In genomic region chrX:7898880-7899874, GRCm38 (mm10) we compare ENCODE assay signal across 7 mouse cellular contexts. TPM values are rescaled to one million over a fixed set of nuclear protein-coding genes. Genes with fewer than 3 reads are reported as not detected.
DNase-seq lines count a peak whose midpoint lies in the region; ATAC-seq lines count a peak whose summit lies in the region.

TSS of gene Pqbp1 (minus strand) at chrX:7899269.
TSS of gene Timm17b (plus strand) at chrX:7899357.

- peak; percentile 83 for DNase-seq in adrenal gland, postnatal 25 days
- peak; percentile 99 for DNase-seq in heart, adult 11 months
- DNase-seq in kidney, adult 18-20 months, result peak; percentile 87
- DNase-seq in limb, embryonic 11.5 days (ENCODE audit: low spot score), result peak; percentile 84
- peak; percentile 93 for DNase-seq in midbrain, embryonic 14.5 days
- peak; percentile 74 to 78 for DNase-seq in spleen, adult 18-20 months

- peak within 1 kb of the TSS; percentile 52 for H3K4me3 ChIP-seq in embryonic facial prominence, embryonic 12.5 days
- peak within 1 kb of the TSS; percentile 53 for H3K4me3 ChIP-seq in limb, embryonic 11.5 days (ENCODE audit: low read depth, low read length)
- H3K4me3 ChIP-seq in midbrain, embryonic 14.5 days (replicated peaks; ENCODE audit: low read depth, low read length), result peak within 1 kb of the TSS; percentile 53

- no peaks in the 10 kb centered on the region for H3K9me3 ChIP-seq in embryonic facial prominence, embryonic 12.5 days
- no peaks in the 10 kb centered on the region for H3K9me3 ChIP-seq in limb, embryonic 11.5 days (ENCODE audit: control insufficient read depth, low read length)
- no peaks in the 10 kb centered on the region for H3K9me3 ChIP-seq in midbrain, embryonic 14.5 days (ENCODE audit: control insufficient read depth, low read length)

- peak; percentile 97 for ATAC-seq in embryonic facial prominence, embryonic 12.5 days (ENCODE audit: insufficient number of reproducible peaks, insufficient read depth, low FRiP score, low TSS enrichment)
- ATAC-seq in limb, embryonic 11.5 days (ENCODE audit: insufficient number of reproducible peaks, low FRiP score, low TSS enrichment, low read depth), result peak; percentile 97
- peak; percentile 98 for ATAC-seq in midbrain, embryonic 14.5 days (ENCODE audit: low FRiP score, low TSS enrichment)

- H3K27me3 ChIP-seq in embryonic facial prominence, embryonic 12.5 days, result no peaks in the 10 kb centered on the region
- no peaks in the 10 kb centered on the region for H3K27me3 ChIP-seq in limb, embryonic 11.5 days (ENCODE audit: control insufficient read depth, insufficient read depth, low read length)
- no peaks in the 10 kb centered on the region for H3K27me3 ChIP-seq in midbrain, embryonic 14.5 days (ENCODE audit: control insufficient read depth, insufficient read depth, low read length)

- 14% methylated on average over 62 of the region's 62 CpGs for WGBS in embryonic facial prominence, embryonic 12.5 days
- WGBS in limb, embryonic 11.5 days, result 16% methylated on average over 62 of the region's 62 CpGs
- 18% methylated on average over 62 of the region's 62 CpGs for WGBS in midbrain, embryonic 14.5 days

- peak within 1 kb of the TSS; percentile 53 for H3K4me2 ChIP-seq in embryonic facial prominence, embryonic 12.5 days (replicated peaks)
- peak within 1 kb of the TSS; percentile 52 for H3K4me2 ChIP-seq in limb, embryonic 11.5 days (ENCODE audit: low read depth, severe bottlenecking)
- peak within 1 kb of the TSS; percentile 54 for H3K4me2 ChIP-seq in midbrain, embryonic 14.5 days (ENCODE audit: low read length)

- peak within 1 kb of the TSS; percentile 62 for H3K9ac ChIP-seq in embryonic facial prominence, embryonic 12.5 days
- peak within 1 kb of the TSS; percentile 59 for H3K9ac ChIP-seq in limb, embryonic 11.5 days (ENCODE audit: low read length)
- H3K9ac ChIP-seq in midbrain, embryonic 14.5 days (replicated peaks; ENCODE audit: low read length), result peak within 1 kb of the TSS; percentile 60

- peaks cover 4% of the 10 kb centered on the region; the same call in 1 of the 2 replicates for H3K36me3 ChIP-seq in embryonic facial prominence, embryonic 12.5 days
- H3K36me3 ChIP-seq in limb, embryonic 11.5 days (ENCODE audit: control insufficient read depth, insufficient read depth, low read length), result peaks cover 7% of the 10 kb centered on the region; the same call in 1 of the 2 replicates
- H3K36me3 ChIP-seq in midbrain, embryonic 14.5 days (ENCODE audit: control insufficient read depth, insufficient read depth, low read length), result peaks cover 25% of the 10 kb centered on the region

- H3K4me1 ChIP-seq in embryonic facial prominence, embryonic 12.5 days, result peaks cover 4% of the 10 kb centered on the region; the same call in 1 of the 2 replicates
- H3K4me1 ChIP-seq in limb, embryonic 11.5 days (ENCODE audit: control insufficient read depth, insufficient read depth, low read length), result no peaks in the 10 kb centered on the region
- 0 out of 2 replicates have a peak, but pooled peaks cover 4% of the 10 kb centered on the region for H3K4me1 ChIP-seq in midbrain, embryonic 14.5 days (ENCODE audit: control insufficient read depth, insufficient read depth, low read length)

- peak within 1 kb of the TSS; percentile 83 for H3K27ac ChIP-seq in embryonic facial prominence, embryonic 12.5 days
- H3K27ac ChIP-seq in limb, embryonic 11.5 days (replicated peaks; ENCODE audit: low read depth, low read length), result peak within 1 kb of the TSS; percentile 73; the same call in 1 of the 2 replicates
- H3K27ac ChIP-seq in midbrain, embryonic 14.5 days (replicated peaks; ENCODE audit: low read depth, low read length), result peak within 1 kb of the TSS; percentile 88

RNA-seq across cellular contexts. Expression of gene Pqbp1, which starts in this region (rescaled TPM):
- total RNA-seq in adrenal gland, postnatal 25 days (2021), result 118 and 127 TPM in 2 replicates
- polyA plus RNA-seq in embryonic facial prominence, embryonic 12.5 days (2016; fragmentation: Nextera tagmentation; extraction: Ambion mirVana), result 147 and 162 TPM in 2 replicates
- polyA plus RNA-seq in limb, embryonic 11.5 days (2014; fragmentation: Nextera tagmentation; extraction: Ambion mirVana), result 137 and 151 TPM in 2 replicates
- polyA plus RNA-seq in midbrain, embryonic 14.5 days (2014; fragmentation: Nextera tagmentation; extraction: Ambion mirVana), result 181 and 219 TPM in 2 replicates

RNA-seq across cellular contexts. Expression of gene Timm17b, which starts in this region (rescaled TPM):
- 114 and 134 TPM in 2 replicates for total RNA-seq in adrenal gland, postnatal 25 days (2021)
- 167 and 169 TPM in 2 replicates for polyA plus RNA-seq in embryonic facial prominence, embryonic 12.5 days (2016; fragmentation: Nextera tagmentation; extraction: Ambion mirVana)
- polyA plus RNA-seq in limb, embryonic 11.5 days (2014; fragmentation: Nextera tagmentation; extraction: Ambion mirVana), result 185 and 195 TPM in 2 replicates
- 171 and 214 TPM in 2 replicates for polyA plus RNA-seq in midbrain, embryonic 14.5 days (2014; fragmentation: Nextera tagmentation; extraction: Ambion mirVana)

Comparison
In these comparisons a context has a peak if more than half of its experiments do, and no peak if none do; other contexts are left out.
1. Peak in every context shown above with its lines: DNase-seq, ATAC-seq, H3K4me3 ChIP-seq and H3K27ac ChIP-seq.